Mouse (Mus musculus): ENCODE measurements around the gene Tpgs1.

DNA sequence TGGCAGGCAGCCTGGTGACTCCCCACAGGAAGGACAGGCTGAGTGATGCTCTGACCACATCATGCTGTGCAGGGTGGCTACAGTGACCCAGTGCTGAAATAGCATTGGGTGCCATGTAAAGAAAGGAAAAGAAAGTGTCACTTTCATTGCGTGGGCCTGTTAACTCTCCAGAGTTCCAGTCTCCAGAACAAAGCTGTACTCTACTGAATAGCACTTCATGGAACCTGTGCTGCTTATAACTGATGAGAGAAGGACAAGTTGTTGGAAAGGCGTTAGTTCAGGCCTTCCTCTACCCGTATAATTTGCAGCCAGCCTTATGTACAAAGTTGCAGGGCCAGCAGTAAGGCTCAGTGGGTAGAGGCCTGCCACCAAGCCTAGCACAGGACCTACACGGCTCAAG lies 19.6 kb downstream of the Tpgs1 start, which contains the start of gene Gzmm:
- no peak for TF ChIP-seq CTCF (IDR thresholded peaks at IDR 0.05; ENCODE audit: extremely low read depth, insufficient read length, insufficient replicate concordance, low read depth, low read length)
- no peak for TF ChIP-seq POLR2A (IDR thresholded peaks at IDR 0.05; ENCODE audit: low read depth, low read length)

Measured in small intestine, adult 2 months (tissue).